Mouse (Mus musculus): ENCODE measurements at regions not wholly inside any gene's neighbourhood (a gene's known extent, or its start where the extent isn't known, plus 50 kb on each side); places are given as distances from the start of the nearest gene placed in this dataset.

GRCm38 (mm10) chr5:73729646-73730045 is 78.5 kb downstream of the Spata18 start:
- DNase-seq, result no peak

- no peak for DNase-seq
These were observed 80.2 kb downstream of the Spata18 start for GRCm38 (mm10) chr5:73731423-73731822.

- no peak for DNase-seq
These were observed 80.9 kb downstream of the Spata18 start for GRCm38 (mm10) chr5:73731991-73732565.

- no peak for DNase-seq
These were observed 89.6 kb downstream of the Spata18 start for GRCm38 (mm10) chr5:73740766-73741165.

GRCm38 (mm10) chr5:73741441-73741840 is 90.3 kb downstream of the Spata18 start:
- no peak for DNase-seq

- no peak for DNase-seq
These were observed 92.8 kb downstream of the Spata18 start for GRCm38 (mm10) chr5:73743953-73744352.

GRCm38 (mm10) chr5:73749791-73750190 is 98.6 kb downstream of the Spata18 start:
- DNase-seq, result no peak

GRCm38 (mm10) chr5:73752225-73752644 is 101.1 kb downstream of the Spata18 start:
- DNase-seq, result no peak

GRCm38 (mm10) chr5:73753827-73754226 is 102.6 kb downstream of the Spata18 start:
- DNase-seq, result no peak

- no peak for DNase-seq
These were observed 107.4 kb downstream of the Spata18 start for GRCm38 (mm10) chr5:73758534-73758933.

GRCm38 (mm10) chr5:73761236-73761635 is 110.1 kb downstream of the Spata18 start:
- DNase-seq, result no peak

- peak; percentile 29 to 49 for DNase-seq
These were observed 110.5 kb downstream of the Spata18 start for GRCm38 (mm10) chr5:73761709-73762108.

GRCm38 (mm10) chr5:73764226-73764625 is 113.0 kb downstream of the Spata18 start:
- no peak for DNase-seq

GRCm38 (mm10) chr5:73765466-73765865 is 114.3 kb downstream of the Spata18 start:
- no peak for DNase-seq

- DNase-seq, result no peak
These were observed 117.1 kb downstream of the Spata18 start for GRCm38 (mm10) chr5:73768253-73768652.

- DNase-seq, result no peak
These were observed 124.8 kb downstream of the Spata18 start for GRCm38 (mm10) chr5:73775775-73776548.

- no peak for DNase-seq
These were observed 126.2 kb downstream of the Spata18 start for GRCm38 (mm10) chr5:73777282-73777921.

- DNase-seq, result no peak
These were observed 130.2 kb downstream of the Spata18 start for GRCm38 (mm10) chr5:73781190-73781940.

- no peak for DNase-seq
These were observed 131.3 kb downstream of the Spata18 start for GRCm38 (mm10) chr5:73782214-73783091.

GRCm38 (mm10) chr5:73787275-73787674 is 136.1 kb downstream of the Spata18 start:
- DNase-seq, result no peak

GRCm38 (mm10) chr5:73792216-73792615 is 141.0 kb downstream of the Spata18 start:
- no peak for DNase-seq

GRCm38 (mm10) chr5:73796201-73796600 is 145.0 kb downstream of the Spata18 start:
- DNase-seq, result no peak
